Mouse (Mus musculus): Measurements from ENCODE around the gene Slc12a8.

GRCm38 (mm10) chr16:33561308-33562009 lies 44.3 kb downstream of the Slc12a8 start:
- TF ChIP-seq CTCF (IDR thresholded peaks at IDR 0.05; ENCODE audit: low read depth, low read length) (no peak), TAL1 (conservative IDR thresholded peaks at IDR 0.05; ENCODE audit: low read depth, low read length) (no peak)
